Mouse (Mus musculus): ENCODE data around the gene Fanci. TPM values are rescaled to one million over a fixed set of nuclear protein-coding genes. Genes with fewer than 3 reads are reported as not detected.

The Fanci gene
- polyA plus RNA-seq, 1 experiment = 0.17 TPM

- Histone ChIP-seq H3K27me3 (replicated peaks; ENCODE audit: control insufficient read depth, insufficient read depth, low read length) (no peaks in the 10 kb centered on the region), H3K4me1 (ENCODE audit: control insufficient read depth, insufficient read depth, low read length) (no peaks in the 10 kb centered on the region; the same call in 1 of the 2 replicates), H3K36me3 (ENCODE audit: control insufficient read depth, insufficient read depth, low read length) (no peaks in the 10 kb centered on the region), H3K4me3 (ENCODE audit: insufficient read depth, low read depth, low read length) (no peak overlapping the region), H3K27ac (ENCODE audit: insufficient read depth, low read depth, low read length) (no peak overlapping the region)
- no peak for DNase-seq
- 88% methylated on average over 7 of the region's 7 CpGs for WGBS
- TF ChIP-seq POLR2A (IDR thresholded peaks at IDR 0.05; ENCODE audit: low read depth, low read length) (no peak), CTCF (conservative IDR thresholded peaks at IDR 0.05; ENCODE audit: insufficient read depth, insufficient read length, low read depth, low read length) (no peak)
These were observed 3.5 kb downstream of the Fanci start for GRCm38 (mm10) chr7:79395186-79395585.

DNA sequence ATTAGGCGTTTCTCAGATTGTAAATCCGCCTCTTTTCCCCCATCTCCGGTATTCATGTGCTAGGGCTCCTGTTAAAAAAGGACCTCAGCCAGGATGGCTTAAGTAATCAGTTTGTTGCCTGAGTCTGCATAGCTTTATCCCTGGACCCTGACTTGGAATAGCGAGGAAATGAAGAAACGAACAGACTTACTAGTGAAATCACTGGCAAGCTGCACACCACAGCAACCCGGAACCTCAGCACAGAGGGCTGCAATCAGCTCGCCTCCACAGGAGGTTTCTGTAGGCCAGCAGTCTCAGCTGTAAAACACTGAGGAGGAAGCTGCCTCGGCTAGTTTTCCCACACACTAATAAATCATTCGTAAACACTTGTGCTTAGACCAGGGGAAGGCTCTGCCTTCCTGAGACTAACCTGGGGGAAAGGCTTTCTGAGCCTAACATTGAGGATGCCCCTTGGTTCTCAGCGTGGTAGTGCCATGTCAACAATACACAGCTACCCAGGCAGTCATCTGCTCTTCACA, 5.8 kb downstream of the Fanci start:
- H3K27ac ChIP-seq (ENCODE audit: insufficient read depth, low read depth, low read length) = no peak overlapping the region
- DNase-seq = no peak
- H3K36me3 ChIP-seq (ENCODE audit: control insufficient read depth, insufficient read depth, low read length) = no peaks in the 10 kb centered on the region
- no peak overlapping the region for H3K4me3 ChIP-seq (ENCODE audit: insufficient read depth, low read depth, low read length)
- H3K27me3 ChIP-seq (replicated peaks; ENCODE audit: control insufficient read depth, insufficient read depth, low read length) = no peaks in the 10 kb centered on the region
- 54% methylated on average over 10 of the region's 10 CpGs for WGBS
- TF ChIP-seq CTCF (conservative IDR thresholded peaks at IDR 0.05; ENCODE audit: insufficient read depth, insufficient read length, low read depth, low read length) (no peak), POLR2A (IDR thresholded peaks at IDR 0.05; ENCODE audit: low read depth, low read length) (no peak)
- H3K4me1 ChIP-seq (ENCODE audit: control insufficient read depth, insufficient read depth, low read length) = no peaks in the 10 kb centered on the region

DNA sequence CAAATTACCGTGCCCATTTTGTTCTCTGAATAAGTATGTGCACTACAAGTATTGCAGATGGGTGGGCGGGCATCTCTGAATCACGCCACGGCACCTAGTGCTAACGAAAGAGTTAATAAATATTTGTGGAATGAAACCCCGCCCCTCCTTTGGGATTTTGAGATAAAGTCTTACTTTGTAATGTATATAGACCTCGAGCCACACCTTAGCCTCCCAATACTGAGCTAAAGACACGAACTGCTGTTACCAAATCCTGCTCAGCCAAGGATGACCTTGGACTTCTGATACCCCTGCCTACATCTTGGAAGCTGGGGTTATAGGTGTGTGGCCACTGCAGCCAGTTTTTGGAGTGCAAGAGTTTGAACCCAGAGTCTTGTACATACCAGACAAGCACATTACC, 6.7 kb downstream of the Fanci start:
- no peaks in the 10 kb centered on the region for H3K27me3 ChIP-seq (replicated peaks; ENCODE audit: control insufficient read depth, insufficient read depth, low read length)
- TF ChIP-seq POLR2A (IDR thresholded peaks at IDR 0.05; ENCODE audit: low read depth, low read length) (no peak), CTCF (conservative IDR thresholded peaks at IDR 0.05; ENCODE audit: insufficient read depth, insufficient read length, low read depth, low read length) (no peak)
- no peaks in the 10 kb centered on the region for H3K36me3 ChIP-seq (ENCODE audit: control insufficient read depth, insufficient read depth, low read length)
- no peaks in the 10 kb centered on the region for H3K4me1 ChIP-seq (ENCODE audit: control insufficient read depth, insufficient read depth, low read length)
- DNase-seq = no peak
- WGBS = 78% methylated on average over 8 of the region's 8 CpGs
- no peak overlapping the region for H3K4me3 ChIP-seq (ENCODE audit: insufficient read depth, low read depth, low read length)
- no peak overlapping the region for H3K27ac ChIP-seq (ENCODE audit: insufficient read depth, low read depth, low read length)

DNA sequence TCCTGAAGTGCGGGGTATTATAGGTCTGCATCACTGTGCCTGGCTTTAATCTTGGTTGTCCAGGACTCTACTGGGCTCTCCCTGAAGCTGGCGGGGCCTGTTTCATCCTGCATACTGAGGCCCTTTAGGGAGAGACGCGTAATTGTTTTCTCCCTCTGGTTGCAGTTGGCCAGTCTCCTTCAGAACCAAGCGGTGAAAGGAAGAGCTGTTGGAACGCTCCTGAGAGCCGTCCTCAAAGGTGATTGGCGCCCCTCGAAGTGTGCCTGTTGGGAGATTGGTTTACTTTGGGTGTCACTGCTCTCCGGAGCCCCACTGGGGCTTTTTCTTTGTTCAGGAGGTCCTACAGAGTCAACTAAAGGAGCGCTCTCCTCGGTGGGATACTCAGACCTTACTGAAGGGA, 7.2 kb downstream of the Fanci start:
- Histone ChIP-seq H3K4me3 (ENCODE audit: insufficient read depth, low read depth, low read length) (no peak overlapping the region), H3K36me3 (ENCODE audit: control insufficient read depth, insufficient read depth, low read length) (no peaks in the 10 kb centered on the region), H3K4me1 (ENCODE audit: control insufficient read depth, insufficient read depth, low read length) (no peaks in the 10 kb centered on the region), H3K27me3 (replicated peaks; ENCODE audit: control insufficient read depth, insufficient read depth, low read length) (no peaks in the 10 kb centered on the region), H3K27ac (ENCODE audit: insufficient read depth, low read depth, low read length) (no peak overlapping the region)
- WGBS = 86% methylated on average over 12 of the region's 12 CpGs
- DNase-seq = no peak
- no peak for TF ChIP-seq CTCF (conservative IDR thresholded peaks at IDR 0.05; ENCODE audit: insufficient read depth, insufficient read length, low read depth, low read length)
- no peak for TF ChIP-seq POLR2A (IDR thresholded peaks at IDR 0.05; ENCODE audit: low read depth, low read length)

DNA sequence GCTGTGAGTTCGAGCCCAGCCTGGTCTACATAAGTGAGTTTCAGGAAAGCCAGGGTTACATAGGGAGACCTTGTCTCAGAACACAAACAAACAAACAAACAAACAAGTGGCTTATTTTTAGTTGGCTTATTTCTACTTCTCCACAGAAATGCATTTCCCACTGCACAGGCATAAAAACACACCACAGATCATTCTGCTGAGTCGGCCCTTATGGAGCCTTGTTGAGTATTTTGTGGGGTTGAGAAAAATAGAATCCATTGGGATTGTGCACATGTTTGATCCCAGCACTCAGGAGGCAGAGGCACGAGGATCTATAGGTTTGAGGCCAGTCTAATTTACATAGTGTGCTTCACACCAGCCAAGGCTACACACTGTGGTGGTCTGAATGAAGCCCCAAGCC, 8.6 kb downstream of the Fanci start:
- DNase-seq = no peak

DNA sequence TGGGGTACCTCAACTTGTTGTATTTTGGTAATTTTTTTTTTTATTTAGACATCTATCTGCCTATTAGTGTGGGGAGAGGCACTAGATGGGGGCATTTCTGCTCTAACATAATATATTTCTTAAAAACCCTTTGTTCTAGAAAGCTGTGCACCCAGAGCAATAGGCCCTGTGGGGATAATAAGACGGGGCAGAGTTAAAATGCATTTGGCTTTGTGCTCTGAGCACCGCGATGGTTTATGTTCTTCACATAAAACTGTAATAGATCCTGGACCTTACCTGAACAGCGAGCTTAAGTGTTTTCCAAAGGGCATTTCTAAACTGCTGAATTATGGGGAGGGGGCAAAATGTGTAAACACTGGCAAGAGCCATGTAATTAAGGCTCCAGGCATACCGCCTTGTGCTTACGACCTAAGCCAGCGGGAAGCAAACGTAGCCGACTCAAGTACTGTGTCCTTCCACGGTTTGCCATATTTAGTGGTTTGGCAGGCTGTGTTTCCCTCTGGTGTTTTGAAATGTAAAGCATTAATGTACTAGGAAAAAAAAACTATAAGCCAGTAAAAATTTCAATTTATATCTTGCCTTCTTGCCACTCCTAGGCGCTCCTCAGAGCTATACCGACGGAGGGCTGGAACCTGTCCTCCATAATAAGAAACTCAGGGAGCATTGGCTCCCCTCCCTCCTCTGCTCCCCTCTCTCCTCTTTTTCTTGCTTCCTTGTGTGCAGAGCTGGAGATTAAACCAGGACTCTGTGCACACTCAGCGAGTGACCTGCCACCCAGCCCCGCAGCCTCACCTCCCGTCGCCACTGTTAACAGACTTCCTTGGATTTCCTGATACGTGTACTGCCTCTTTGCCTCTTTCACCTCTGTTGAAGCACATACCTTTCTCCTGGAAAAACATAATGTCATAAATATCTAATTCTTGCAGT, 23.0 kb downstream of the Fanci start:
- H3K4me3 ChIP-seq (ENCODE audit: insufficient read depth, low read depth, low read length) = no peak overlapping the region
- H3K4me1 ChIP-seq (ENCODE audit: control insufficient read depth, insufficient read depth, low read length) = no peaks in the 10 kb centered on the region
- WGBS = 78% methylated on average over 18 of the region's 18 CpGs
- H3K27me3 ChIP-seq (replicated peaks; ENCODE audit: control insufficient read depth, insufficient read depth, low read length) = no peaks in the 10 kb centered on the region
- TF ChIP-seq POLR2A (IDR thresholded peaks at IDR 0.05; ENCODE audit: low read depth, low read length) (no peak), CTCF (conservative IDR thresholded peaks at IDR 0.05; ENCODE audit: insufficient read depth, insufficient read length, low read depth, low read length) (no peak)
- no peak overlapping the region for H3K27ac ChIP-seq (ENCODE audit: insufficient read depth, low read depth, low read length)
- no peak for DNase-seq
- H3K36me3 ChIP-seq (ENCODE audit: control insufficient read depth, insufficient read depth, low read length) = no peaks in the 10 kb centered on the region

More for the DNA sequence above, 8.6 kb downstream of the Fanci start:
- Histone ChIP-seq H3K36me3 (ENCODE audit: control insufficient read depth, insufficient read depth, low read length) (no peaks in the 10 kb centered on the region), H3K4me1 (ENCODE audit: control insufficient read depth, insufficient read depth, low read length) (no peaks in the 10 kb centered on the region), H3K27me3 (replicated peaks; ENCODE audit: control insufficient read depth, insufficient read depth, low read length) (no peaks in the 10 kb centered on the region), H3K27ac (ENCODE audit: insufficient read depth, low read depth, low read length) (no peak overlapping the region), H3K4me3 (ENCODE audit: insufficient read depth, low read depth, low read length) (no peak overlapping the region)
- TF ChIP-seq CTCF (conservative IDR thresholded peaks at IDR 0.05; ENCODE audit: insufficient read depth, insufficient read length, low read depth, low read length) (no peak), POLR2A (IDR thresholded peaks at IDR 0.05; ENCODE audit: low read depth, low read length) (no peak)
- WGBS = 87% methylated on average over 3 of the region's 3 CpGs

DNA sequence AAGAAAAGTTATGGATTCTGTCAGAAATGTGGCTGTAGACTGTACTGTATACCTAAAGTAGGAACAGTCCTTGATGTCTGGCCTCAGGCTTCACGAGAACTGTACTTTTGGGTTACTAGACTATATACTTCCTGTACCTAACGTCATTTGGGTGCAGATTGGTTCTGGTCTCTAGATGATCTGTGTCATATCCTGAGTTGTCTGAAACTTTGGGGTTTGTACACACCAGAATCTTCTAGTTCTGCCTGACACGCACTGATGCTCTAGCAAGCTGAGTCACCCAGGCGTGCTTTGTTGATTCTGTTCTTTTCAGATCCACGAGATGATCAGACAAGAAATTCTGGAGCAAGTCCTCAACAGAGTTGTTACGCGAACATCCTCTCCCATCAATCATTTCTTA, 28.2 kb downstream of the Fanci start:
- Histone ChIP-seq H3K27me3 (replicated peaks; ENCODE audit: control insufficient read depth, insufficient read depth, low read length) (no peaks in the 10 kb centered on the region), H3K36me3 (ENCODE audit: control insufficient read depth, insufficient read depth, low read length) (no peaks in the 10 kb centered on the region), H3K27ac (ENCODE audit: insufficient read depth, low read depth, low read length) (no peak overlapping the region), H3K4me1 (ENCODE audit: control insufficient read depth, insufficient read depth, low read length) (no peaks in the 10 kb centered on the region), H3K4me3 (ENCODE audit: insufficient read depth, low read depth, low read length) (no peak overlapping the region)
- no peak for DNase-seq
- no peak for TF ChIP-seq POLR2A (IDR thresholded peaks at IDR 0.05; ENCODE audit: low read depth, low read length)
- TF ChIP-seq CTCF (conservative IDR thresholded peaks at IDR 0.05; ENCODE audit: insufficient read depth, insufficient read length, low read depth, low read length) = no peak
- 81% methylated on average over 7 of the region's 7 CpGs for WGBS

Measured in kidney, adult 2 months (tissue).